Mouse (Mus musculus) right cerebral cortex, postnatal 4 days (tissue): ENCODE results near the gene Medag.
A peak's percentile ranks its signal among the peaks of the same experiment; 100 is the strongest.

ENCODE experiments used
- DNase-seq: peaks from one replicate; pipeline ENCODE4 v3.0.0-alpha.2; 2022

Gene Medag

DNA sequence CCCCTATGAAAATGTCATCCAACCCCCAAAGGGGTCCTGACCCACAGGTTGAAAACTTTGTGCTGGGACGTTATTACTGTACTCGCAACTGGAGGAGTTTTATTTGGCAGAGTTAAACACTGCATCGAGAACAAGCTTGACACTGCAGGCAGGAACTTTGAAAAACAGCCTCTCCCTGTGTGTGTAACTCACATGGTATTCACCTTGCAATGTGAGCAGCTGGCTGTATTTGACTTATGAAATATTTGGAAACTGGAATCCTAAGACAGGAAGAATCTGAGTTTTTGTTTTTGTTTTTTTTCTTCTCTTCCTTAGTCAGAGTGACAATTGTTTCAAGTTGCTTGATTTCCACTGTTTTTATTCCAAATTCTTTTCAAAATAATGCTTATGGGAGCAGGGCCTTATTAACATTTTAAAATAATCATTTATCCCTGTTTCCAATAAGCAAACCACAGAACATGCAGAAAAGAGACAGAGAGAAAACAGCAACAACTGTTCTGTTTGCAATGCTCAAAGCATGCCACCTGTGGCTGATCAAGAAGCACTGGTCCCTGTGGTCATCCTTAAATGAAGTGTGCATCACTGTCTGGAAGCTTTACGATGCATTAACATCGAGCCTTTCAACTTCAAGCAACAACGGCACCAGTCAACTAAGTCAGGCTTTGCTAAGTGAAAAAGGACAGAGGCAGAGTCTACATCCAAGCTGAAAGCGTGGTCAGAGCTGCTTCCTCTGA is 26.2 kb upstream of the Medag start:
- DNase-seq, result no peak

DNA sequence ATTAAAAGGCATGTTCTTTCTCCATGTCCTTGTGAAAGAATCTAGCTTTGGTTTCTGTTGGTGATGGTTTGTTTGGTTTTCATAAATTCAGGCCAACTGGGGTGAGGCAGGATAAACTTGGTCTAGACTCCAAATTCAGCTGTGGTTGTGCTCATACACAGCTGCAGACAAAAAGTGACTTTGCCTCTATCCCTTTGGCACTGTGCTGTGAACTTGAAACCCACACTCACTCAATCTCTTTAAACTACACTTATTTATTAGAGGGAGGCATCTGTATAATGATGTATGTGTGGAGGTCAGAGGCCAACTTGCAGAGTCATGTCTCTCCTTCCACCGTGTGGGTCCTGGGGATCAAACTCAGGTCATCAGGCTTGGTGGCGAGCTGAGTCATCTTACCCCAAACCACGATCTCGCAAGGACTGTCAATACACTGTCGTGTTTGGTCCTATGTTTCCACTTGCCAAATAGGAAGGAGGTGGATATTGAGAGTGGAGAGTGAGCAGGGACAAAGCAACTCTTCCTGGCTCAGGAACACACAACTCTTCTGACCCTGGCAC is 25.2 kb upstream of the Medag start:
- no peak for DNase-seq

DNA sequence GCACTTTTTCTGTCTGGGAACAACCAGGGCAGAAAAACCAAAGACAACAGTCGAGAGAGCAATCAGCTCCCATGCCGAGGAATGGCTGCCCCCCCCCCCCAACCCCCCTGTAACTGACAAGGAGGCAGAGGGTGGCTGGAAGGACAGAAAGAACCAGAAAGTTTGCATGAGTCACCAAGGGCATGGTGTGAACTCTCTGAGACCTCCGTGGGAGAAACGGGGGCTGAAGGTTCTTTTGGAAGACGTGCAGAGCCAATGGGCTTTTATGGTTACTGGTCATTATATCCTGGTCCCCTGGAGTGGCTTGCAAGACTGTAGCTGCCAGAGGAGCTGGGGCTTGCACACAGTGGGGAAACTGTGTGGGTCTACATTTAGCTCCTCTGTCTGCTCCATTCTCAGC is 22.6 kb upstream of the Medag start:
- no peak for DNase-seq

DNA sequence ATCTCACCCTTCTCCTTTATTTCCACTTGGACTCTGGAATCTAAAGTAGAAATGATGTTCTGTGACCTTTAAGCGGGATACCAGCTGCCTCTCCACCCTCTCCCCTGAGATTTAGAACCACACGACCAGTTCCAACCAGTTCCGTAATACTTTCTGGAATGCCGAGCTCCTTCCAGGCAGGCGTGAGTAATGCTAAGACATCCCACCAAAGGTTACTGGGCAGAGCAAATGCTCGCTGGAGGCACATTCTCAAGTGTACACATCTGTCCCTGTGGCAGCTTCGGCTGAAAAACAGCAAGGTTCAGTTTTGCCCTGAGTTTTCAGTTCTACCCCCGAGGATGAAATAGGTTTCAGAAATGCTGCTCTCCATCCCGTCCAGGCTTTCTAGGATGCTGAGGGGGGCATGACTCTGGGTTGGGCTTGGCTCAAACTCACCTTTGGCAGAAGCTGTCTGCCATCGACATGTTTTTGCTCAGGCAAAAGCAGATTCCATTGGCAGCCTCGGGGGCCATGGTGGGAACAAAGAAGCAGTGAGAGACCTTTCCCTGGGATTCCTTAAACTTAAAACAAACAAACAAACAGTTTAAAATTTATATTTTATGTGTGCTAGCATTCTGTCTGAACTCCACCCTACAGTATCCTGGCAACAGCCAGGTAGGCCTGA is 21.9 kb upstream of the Medag start:
- no peak for DNase-seq

DNA sequence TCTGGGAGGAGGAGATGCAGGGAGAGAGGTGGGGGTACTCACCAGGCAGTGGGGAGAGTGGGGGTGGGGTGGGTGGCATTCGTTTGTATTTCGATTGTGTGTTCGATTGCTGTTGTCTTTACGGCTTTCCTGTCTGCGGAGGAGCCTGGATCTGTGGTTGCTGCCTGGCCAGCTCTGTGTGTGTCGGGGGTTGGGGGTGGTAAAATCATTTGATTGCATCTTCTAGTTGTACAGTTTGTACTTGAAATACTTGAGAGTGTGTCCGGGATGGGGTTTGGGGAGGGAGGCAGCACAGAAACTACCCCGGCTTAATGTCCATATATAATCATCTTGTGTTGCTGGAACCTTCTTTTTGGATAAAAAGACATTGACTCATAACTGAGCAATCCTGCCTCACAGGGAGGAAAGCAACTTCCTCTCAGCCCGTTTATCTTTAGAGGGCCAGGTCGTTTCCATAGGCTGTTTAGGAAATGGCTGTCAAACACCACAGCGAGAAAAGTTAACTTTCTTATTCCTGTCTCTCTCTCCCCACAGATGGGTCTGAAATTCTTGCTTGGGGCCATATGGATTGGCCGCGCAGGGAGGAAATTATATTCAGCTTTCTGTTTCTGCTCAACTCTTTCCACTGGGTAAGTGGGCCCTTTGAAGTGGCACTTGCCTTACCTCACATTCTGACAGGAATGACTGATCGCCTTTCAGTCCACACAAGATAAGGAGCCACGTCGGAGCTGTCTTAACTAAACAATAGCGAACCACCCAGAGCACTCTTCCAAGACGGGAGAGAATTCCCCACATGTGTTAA is 19.8 kb upstream of the Medag start:
- DNase-seq, result no peak

DNA sequence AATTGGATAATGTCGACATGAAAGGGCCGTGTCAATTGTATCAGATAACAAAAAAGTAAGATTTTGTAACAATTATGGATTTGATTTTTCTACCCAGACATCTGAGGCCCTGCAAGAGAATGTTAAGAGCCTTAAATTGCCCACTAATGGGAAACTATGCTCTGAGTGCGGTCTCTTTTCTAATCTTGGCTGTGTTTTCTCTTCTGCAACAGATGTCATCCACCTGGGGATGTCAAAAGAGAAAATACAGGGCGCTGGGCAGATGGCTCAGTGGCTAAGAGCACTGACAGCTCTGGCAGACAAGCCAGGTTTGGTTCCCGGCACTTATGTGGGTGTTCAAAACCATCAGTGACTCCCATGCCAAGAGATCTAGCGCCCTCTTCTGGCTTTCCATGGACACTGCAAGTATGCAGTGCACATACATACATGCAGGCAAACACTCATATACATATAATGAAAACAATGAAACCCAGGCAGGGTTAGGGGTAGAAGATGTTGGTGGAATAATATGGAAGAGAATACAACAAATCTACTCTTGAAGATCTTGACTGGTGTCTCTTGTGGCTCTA is 19.0 kb upstream of the Medag start:
- no peak for DNase-seq

DNA sequence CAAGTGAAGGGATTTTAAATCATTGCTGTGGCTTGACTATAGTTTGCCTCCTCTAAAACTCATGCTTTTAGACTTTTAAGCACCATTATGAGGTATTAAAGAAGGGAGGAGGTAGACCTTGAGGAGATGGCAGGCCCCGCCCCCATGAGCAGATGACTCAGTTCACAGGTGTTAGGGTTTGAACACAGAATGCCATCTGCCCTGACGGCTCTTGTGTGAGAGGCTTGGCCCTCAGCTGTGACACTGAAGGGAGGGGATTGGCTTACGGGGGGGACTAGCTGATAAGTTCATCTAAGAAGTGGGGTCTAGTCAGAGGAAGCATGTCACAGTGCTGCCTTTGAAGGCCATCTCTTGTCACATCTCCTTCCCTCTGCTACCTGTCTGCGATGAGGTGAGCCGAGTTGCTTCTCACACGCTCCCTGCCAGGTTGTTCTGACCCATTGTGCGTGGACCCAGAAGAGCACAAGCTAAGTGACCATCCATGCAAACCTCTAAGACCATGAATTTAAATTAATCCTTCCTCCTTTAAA is 10.0 kb upstream of the Medag start:
- DNase-seq, result no peak

DNA sequence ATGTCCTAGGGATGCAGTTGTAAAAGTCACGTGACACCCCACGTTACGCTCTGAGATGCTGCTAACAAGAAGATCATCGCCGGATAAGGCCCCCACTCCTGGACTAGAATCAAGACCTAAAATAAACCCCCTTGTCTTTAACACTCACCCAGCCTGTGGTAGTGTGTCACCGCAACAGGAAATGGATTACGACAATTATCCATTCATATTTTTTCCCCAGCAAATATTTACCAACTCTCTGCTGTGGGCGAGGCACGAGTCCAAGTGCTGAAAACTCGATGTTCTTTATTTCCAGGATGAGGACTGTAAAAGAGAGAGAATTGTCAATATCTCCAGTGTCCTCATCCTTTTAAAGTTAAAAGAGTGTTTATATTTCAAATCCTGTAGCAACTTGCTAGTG is 9.5 kb upstream of the Medag start:
- no peak for DNase-seq

DNA sequence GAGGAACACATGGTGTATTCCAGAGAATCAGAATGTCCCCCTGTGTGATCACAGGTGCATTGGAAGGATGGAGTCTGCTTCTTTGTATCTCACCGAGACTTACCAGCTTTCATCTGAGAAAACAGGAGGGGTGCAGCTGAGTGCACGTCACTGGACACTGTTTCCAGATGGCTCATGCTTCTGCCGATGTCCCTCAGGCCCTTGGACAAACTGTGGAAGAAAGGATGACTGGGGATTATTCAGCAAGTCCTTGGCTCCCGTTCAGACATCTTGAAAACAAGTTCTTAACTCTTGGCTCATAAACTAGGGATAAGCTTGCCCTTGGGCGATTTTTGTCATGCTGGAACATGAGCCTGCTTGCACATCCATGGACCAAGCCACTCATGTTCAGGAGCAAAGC is 8.2 kb upstream of the Medag start:
- DNase-seq, result no peak

DNA sequence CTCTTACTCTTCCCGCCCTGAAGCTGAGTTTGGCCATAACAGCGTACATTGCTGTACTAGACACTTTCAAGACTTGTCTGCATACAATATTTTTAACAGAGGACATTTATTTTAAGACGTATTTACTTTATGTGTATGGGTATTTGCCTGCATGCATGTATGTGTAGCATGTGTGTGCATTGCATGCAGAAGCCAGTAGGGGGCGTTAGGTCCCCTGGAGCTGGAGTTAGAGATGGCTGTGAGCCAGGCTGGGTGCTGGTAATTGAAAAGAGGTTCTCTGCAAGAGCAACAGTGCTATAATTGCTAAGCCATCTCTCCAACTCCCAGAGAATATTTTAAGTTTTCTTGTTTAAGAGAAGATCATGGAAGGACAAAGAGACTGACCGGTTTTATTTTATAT is 6.8 kb upstream of the Medag start:
- no peak for DNase-seq

DNA sequence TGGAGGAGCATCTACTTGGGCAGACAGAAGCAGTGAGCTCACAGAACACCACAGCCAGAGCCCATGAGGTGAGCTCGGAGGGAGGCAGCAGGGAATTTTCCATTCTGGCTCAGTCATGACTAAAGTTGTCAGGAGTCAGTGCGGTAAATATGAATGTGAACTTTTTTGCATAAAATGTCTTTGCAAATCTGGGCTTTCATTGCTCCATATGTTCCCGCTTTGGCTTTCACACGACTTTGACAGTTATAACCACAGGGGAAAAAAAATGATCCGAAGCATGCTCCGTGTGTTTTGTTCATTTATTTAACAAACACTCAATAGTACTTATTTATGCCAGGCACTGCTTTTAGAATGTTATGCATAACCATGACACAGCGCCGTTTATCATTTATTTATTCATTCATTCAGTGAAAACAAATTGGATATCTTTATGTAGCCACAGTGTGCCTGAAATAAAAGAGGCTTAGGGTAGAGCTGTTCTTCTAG is 4.7 kb upstream of the Medag start:
- DNase-seq, result no peak

DNA sequence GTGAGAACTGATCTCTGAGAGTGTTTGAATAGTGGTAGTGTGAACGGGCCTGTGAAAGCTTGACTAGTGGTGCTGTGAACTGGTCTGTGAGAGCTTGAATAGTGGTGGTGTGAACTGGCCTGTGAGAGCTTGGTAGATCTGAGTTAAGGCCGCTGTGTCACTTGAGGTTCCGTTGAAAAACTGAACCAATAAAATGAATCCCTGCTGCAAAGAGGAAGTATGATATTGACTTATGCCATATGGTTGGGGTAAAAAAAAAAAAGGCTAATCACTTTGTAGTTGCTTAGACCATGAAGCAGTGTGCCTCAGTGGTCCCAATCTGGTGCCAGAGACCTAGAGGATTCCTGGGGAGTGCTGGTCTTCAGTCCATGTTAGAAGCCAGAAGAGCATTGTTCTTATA is 2.0 kb upstream of the Medag start:
- DNase-seq, result no peak

DNA sequence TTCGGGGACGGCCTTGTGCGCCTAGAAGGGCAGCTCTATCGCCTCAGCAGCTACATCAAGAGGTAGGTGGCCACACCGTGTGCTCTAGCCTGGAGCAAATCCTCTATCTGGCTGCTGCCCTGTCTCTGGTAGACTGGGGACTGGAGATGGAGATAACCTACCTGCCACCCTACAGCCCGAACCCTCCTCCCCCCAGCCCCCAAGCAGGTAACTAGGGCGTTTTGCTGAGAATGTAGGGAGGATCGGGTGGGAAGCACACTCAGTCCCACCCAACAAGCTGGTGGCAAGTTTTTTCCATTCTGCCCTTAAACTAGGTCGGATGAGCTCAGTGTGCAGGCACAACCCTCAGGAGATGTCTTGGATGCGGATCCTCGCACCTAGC is 636 bp downstream of the Medag start:
- DNase-seq, result no peak

DNA sequence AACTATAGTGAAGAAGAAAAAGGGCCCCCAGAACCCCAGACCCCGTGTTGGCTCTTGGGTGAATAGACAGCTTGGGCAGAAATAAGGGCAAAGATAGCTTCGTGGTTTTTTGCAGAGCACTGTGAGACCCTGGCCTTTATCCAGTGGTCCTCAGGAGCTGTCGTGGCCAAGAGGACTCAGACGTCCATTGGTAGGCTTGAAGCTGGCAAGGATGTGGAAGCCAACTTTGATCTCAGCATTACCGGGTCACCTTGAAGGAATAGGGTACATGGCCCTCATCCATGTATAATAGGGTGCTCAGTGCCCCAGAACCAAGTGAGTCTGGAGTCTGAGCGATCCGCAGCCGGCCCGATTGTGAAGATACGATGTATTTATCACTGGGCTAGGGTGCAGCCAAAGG is 1.1 kb downstream of the Medag start:
- DNase-seq, result no peak

DNA sequence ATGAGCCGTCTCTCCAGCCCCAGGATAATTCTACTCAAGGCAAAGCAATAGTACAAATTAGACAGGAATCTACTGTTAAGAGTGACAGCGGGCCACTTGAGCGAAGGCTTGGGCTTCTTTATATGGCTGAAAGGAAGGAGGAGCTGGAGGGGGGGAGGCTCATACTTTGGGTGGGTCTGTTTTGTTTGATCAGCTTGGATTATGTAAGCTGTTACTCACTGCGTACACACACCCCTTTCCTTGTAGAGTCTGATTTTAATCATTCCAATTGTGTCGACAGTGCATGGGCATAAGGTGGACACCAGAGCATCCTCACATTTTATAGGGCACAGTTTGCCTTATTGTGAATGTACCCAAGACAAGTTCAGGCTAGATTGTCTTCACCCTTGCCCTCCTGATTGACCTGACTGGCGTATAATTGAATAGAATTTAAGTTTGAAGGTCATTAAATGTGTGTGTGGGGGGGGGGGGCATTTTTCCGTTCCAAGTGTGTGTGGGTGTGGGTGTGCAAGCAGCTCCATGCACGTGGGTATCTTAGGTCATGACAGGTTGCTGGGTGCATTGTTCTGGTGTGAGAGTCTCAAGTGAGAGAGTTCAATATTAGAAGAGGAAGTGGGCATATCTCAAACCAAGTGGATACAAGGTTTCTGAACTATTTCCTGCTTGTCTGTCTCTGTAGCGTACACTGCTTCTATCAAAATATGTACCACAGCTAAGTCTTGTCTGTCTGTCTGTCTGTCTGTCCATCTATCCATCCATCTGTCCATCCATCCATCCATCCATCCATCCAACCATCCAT is 3.0 kb downstream of the Medag start:
- no peak for DNase-seq

DNA sequence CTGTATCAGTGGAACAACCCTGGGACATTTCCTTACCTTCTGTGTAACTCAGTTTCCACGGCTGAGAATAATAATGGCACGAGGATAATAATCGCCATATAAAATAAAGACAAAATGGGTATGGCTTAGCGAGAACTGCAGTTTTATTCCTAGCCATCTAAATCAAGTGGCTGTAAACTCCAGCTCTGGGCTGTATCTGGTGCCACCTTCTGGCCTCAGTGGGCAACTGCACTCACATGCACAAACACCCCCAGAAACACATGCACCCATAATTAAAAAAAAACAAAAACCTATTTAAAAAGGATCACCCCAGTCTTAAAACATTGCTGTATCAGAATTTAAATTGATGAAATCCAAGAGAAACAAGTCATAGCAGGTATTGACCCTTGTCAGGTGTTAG is 5.8 kb downstream of the Medag start:
- no peak for DNase-seq

DNA sequence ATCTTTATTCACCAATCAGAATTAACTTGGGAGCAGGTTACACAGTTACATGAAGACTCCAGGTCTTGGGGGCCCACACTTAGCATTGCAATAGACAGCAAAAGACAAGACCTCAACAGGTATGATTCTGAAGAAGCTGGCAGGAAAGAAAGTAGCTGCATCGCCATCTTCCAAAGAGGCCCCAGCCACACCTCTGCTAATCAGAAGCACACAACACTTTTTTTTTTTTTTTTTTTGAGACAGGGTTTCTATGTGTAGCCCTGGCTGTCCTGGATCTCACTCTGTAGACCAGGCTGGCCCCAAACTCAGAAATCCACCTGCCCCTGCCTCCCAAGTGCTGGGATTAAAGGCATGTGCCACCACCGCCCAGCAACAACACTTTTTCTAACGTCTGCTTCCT is 15.0 kb downstream of the Medag start:
- no peak for DNase-seq

DNA sequence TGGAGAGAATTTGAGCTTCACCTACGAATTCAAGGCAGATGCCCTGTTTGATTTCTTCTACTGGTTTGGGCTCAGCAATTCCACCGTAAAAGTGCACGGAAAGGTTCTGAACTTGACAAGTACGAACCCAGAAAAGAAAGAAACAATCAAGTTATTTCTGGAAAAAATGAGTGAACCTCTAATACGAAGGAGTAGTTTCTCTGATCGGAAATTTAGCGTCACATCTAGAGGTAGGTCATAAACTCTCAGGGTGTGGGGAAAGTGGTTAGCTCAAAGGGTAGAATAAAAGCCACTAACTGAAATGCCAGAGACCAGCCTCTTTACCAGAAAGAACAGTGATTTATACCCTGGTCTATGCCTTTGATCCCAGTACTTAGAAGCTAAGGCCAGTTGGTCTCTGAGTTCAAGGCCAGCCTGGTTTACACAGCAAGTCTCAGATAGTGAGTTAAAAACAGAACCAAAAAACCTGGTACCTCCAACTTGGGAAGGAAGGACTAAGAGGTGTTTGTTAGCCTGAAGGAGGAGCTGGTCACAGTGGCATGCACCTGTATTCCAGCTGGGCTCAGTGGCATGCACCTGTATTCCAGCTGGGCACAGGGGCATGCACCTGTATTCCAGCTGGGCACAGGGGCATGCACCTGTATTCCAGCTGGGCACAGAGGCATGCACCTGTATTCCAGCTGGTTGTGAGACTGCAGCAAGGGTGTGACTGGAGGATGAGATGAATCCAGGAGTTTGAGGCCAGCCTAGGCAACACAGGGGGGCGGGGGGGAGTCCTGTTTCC is 15.9 kb downstream of the Medag start:
- no peak for DNase-seq

DNA sequence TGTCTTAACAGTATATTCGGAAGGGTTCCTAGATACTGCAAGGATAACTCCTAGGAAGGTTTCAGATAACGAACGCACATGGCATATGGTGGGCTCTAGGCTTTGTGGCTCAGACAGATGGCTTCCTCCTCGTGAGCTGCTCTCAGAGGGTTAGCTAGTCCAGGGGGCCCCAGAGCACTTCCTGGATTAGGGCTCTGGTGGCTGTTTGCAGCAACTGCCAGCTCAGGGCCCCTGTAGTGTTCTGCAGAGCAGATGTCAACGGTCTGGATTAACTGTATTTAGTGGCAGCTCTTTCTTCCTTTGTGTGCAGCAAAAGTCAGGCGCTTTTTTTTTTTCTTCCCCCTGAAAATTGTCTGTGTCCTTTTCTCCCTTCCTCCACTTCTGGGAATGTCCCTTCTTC is 16.8 kb downstream of the Medag start:
- DNase-seq, result no peak

DNA sequence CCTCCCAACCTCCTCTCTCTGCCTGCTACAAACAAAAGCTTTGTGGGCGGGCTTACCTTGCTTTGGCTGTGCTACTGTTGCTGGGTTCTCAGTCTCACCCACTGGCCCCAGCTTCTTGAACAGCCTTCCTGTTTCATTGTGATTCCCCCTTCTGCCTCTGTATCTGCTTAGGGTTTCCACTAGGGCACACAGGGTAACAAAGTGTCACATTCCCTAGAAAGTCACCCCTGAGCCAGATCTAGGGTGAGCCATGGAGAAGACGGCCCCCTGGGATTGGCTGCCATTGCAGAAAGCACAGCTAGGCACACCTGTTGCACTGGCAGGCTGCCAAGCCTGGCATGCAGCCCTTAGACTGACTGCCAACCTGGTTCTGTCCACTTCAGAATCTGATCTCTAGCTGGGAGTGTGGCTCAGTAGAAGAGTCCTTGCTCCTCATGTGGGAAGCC is 17.3 kb downstream of the Medag start:
- DNase-seq, result peak; percentile 47

DNA sequence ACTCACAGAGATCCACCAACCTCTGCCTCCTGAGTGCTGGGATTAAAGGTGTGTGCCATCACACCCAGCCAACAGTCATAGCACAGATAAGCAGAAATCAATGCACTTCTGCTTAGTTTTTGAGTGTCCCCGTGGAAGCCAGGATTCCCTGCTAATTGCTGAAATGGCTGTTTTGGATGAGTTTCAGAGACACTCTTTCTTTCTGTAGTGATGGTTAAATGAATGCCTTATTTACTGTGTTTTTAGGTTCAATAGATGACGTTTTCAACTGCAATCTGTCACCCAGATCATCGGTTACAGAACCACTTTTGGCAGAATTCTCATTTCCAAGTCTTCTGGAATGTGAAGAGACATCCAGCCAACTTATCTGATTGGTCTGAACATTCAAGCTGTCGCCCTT is 18.0 kb downstream of the Medag start:
- no peak for DNase-seq
